Mouse (Mus musculus): ENCODE results near the gene P2ry14.

The P2ry14 gene

GRCm38 (mm10) chr3:59153424-59153823, at the start of gene P2ry14:
TSS of gene P2ry14 (minus strand) at chr3:59153618.
- DNase-seq (ENCODE audit: low read depth, low spot score) = no peak

GRCm38 (mm10) chr3:59197329-59197948, 44.0 kb upstream of the P2ry14 start:
- no peak for DNase-seq (ENCODE audit: low read depth, low spot score)

GRCm38 (mm10) chr3:59194938-59195337, 41.5 kb upstream of the P2ry14 start, which contains the start of gene Gpr87:
TSS of gene Gpr87 (minus strand) at chr3:59195104.
- DNase-seq (ENCODE audit: low read depth, low spot score) = no peak

GRCm38 (mm10) chr3:59194099-59194498, 40.7 kb upstream of the P2ry14 start:
- DNase-seq (ENCODE audit: low read depth, low spot score) = no peak

- no peak for DNase-seq (ENCODE audit: low read depth, low spot score)
Measured at GRCm38 (mm10) chr3:59191674-59192073, 38.3 kb upstream of the P2ry14 start.

- DNase-seq (ENCODE audit: low read depth, low spot score) = no peak
Measured at GRCm38 (mm10) chr3:59187336-59187735, 33.9 kb upstream of the P2ry14 start.

- no peak for DNase-seq (ENCODE audit: low read depth, low spot score)
Measured at GRCm38 (mm10) chr3:59185662-59186061, 32.2 kb upstream of the P2ry14 start.

GRCm38 (mm10) chr3:59182129-59182528, 28.7 kb upstream of the P2ry14 start:
- DNase-seq (ENCODE audit: low read depth, low spot score) = no peak

GRCm38 (mm10) chr3:59181134-59181533, 27.7 kb upstream of the P2ry14 start:
- DNase-seq (ENCODE audit: low read depth, low spot score) = peak; percentile 40

- no peak for DNase-seq (ENCODE audit: low read depth, low spot score)
Measured at GRCm38 (mm10) chr3:59176871-59177270, 23.5 kb upstream of the P2ry14 start.

- DNase-seq (ENCODE audit: low read depth, low spot score) = peak; percentile 33
Measured at GRCm38 (mm10) chr3:59175234-59175633, 21.8 kb upstream of the P2ry14 start.

GRCm38 (mm10) chr3:59174426-59175154, 21.2 kb upstream of the P2ry14 start:
- no peak for DNase-seq (ENCODE audit: low read depth, low spot score)

GRCm38 (mm10) chr3:59169921-59170627, 16.7 kb upstream of the P2ry14 start:
- peak; percentile 12 for DNase-seq (ENCODE audit: low read depth, low spot score)

- no peak for DNase-seq (ENCODE audit: low read depth, low spot score)
Measured at GRCm38 (mm10) chr3:59169215-59169614, 15.8 kb upstream of the P2ry14 start.

GRCm38 (mm10) chr3:59168476-59168875, 15.1 kb upstream of the P2ry14 start:
- DNase-seq (ENCODE audit: low read depth, low spot score) = no peak

- DNase-seq (ENCODE audit: low read depth, low spot score) = no peak
Measured at GRCm38 (mm10) chr3:59167417-59168054, 14.1 kb upstream of the P2ry14 start.

GRCm38 (mm10) chr3:59160465-59160864, 7.0 kb upstream of the P2ry14 start:
- DNase-seq (ENCODE audit: low read depth, low spot score) = no peak

- no peak for DNase-seq (ENCODE audit: low read depth, low spot score)
Measured at GRCm38 (mm10) chr3:59157048-59157447, 3.6 kb upstream of the P2ry14 start.

- no peak for DNase-seq (ENCODE audit: low read depth, low spot score)
Measured at GRCm38 (mm10) chr3:59155404-59155803, 2.0 kb upstream of the P2ry14 start.

GRCm38 (mm10) chr3:59154888-59155287, 1.5 kb upstream of the P2ry14 start:
- no peak for DNase-seq (ENCODE audit: low read depth, low spot score)

GRCm38 (mm10) chr3:59150624-59151023, 2.8 kb downstream of the P2ry14 start:
- DNase-seq (ENCODE audit: low read depth, low spot score) = no peak

- DNase-seq (ENCODE audit: low read depth, low spot score) = no peak
Measured at GRCm38 (mm10) chr3:59149646-59150045, 3.8 kb downstream of the P2ry14 start.

Measured in ZHBTc4 (cell line).